Mouse (Mus musculus) limb, embryonic 12.5 days (tissue): ENCODE results near the gene Mapk8. TPM values are rescaled to one million over a fixed set of nuclear protein-coding genes. Genes with fewer than 3 reads are reported as not detected.

Source experiments
- ATAC-seq: fragments of 200-750 bp; cut with Nextera tagmentation; 2 replicates; pipeline ENCODE4 v1.8.0; 2017; ENCODE audit warnings: low read depth, moderate TSS enrichment; ENCODE audit not compliant: insufficient number of reproducible peaks, insufficient read depth, low FRiP score, low TSS enrichment
- H3K27ac ChIP-seq: fragments of 300-500 bp; sonication (generic); 2 replicates; pipeline ENCODE4 v1.5.1; 2016; ENCODE audit warnings: mild to moderate bottlenecking, moderate library complexity
- H3K27me3 ChIP-seq: fragments of 300-500 bp; sonication (generic); 2 replicates; pipeline ENCODE4 v1.6.1; 2016; ENCODE audit warnings: mild to moderate bottlenecking, moderate library complexity
- H3K36me3 ChIP-seq: fragments of 300-500 bp; sonication (generic); 2 replicates; pipeline ENCODE4 v1.6.1; 2016; ENCODE audit warnings: mild to moderate bottlenecking, moderate library complexity
- H3K4me1 ChIP-seq: fragments of 300-500 bp; sonication (generic); replicated peaks from 2 replicates; pipeline ENCODE4 v1.6.1; 2016
- H3K4me2 ChIP-seq: fragments of 300-500 bp; sonication (generic); 2 replicates; pipeline ENCODE4 v1.6.1; 2016; ENCODE audit warnings: mild to moderate bottlenecking, moderate library complexity
- H3K4me3 ChIP-seq: fragments of 300-500 bp; sonication (generic); replicated peaks from 2 replicates; pipeline ENCODE4 v1.5.1; 2016; ENCODE audit warnings: mild to moderate bottlenecking
- H3K9ac ChIP-seq: fragments of 300-500 bp; sonication (generic); replicated peaks from 2 replicates; pipeline ENCODE4 v1.6.1; 2016; ENCODE audit warnings: mild to moderate bottlenecking, moderate library complexity
- H3K9me3 ChIP-seq: fragments of 300-500 bp; sonication (generic); 2 replicates; pipeline ENCODE4 v1.6.1; 2016; ENCODE audit warnings: mild to moderate bottlenecking, moderate library complexity
- WGBS: fragments of 180-500 bp; shearing (Covaris S2); methylation state at CpG from one replicate; pipeline ENCODE4 v1.1.7; 2016; 5-methylcytosine and 5-hydroxymethylcytosine counted together
- polyA plus RNA-seq: library from polyadenylated mRNA; unstranded; fragments of >200 nt; fragmentation: Nextera tagmentation; extraction: Ambion mirVana; gene quantifications from 2 replicates; pipeline ENCODE4 v1.2.1, GENCODE M21; 2016

The Mapk8 gene
- polyA plus RNA-seq, result 20.6 and 23.4 TPM in 2 replicates

GRCm38 (mm10) chr14:33447027-33447569, at the start of gene Mapk8:
TSS of gene Mapk8 (minus strand) at chr14:33447158.
- Histone ChIP-seq H3K4me1 (peaks cover 8% of the 10 kb centered on the region), H3K36me3 (no peaks in the 10 kb centered on the region), H3K27me3 (peaks cover 4% of the 10 kb centered on the region), H3K4me3 (peak within 1 kb of the TSS; percentile 81), H3K9me3 (no peaks in the 10 kb centered on the region), H3K4me2 (peak within 1 kb of the TSS; percentile 69), H3K9ac (peak within 1 kb of the TSS; percentile 92), H3K27ac (peak within 1 kb of the TSS; percentile 97)
- peak; percentile 97 for ATAC-seq
- WGBS, result under 1% methylated on average over 52 of the region's 70 CpGs

- no peak overlapping the region for H3K4me2 ChIP-seq
- 65% methylated on average over 4 of the region's 4 CpGs for WGBS
- no peak overlapping the region for H3K4me3 ChIP-seq
- no peak overlapping the region for H3K9ac ChIP-seq
- no peak for ATAC-seq
- 0 out of 2 replicates have a peak, but pooled peaks cover 11% of the 10 kb centered on the region for H3K4me1 ChIP-seq
- H3K9me3 ChIP-seq, result no peaks in the 10 kb centered on the region
- H3K27me3 ChIP-seq, result no peaks in the 10 kb centered on the region
- H3K36me3 ChIP-seq, result no peaks in the 10 kb centered on the region
- H3K27ac ChIP-seq, result no peak overlapping the region
Measured at GRCm38 (mm10) chr14:33495226-33495625, 48.3 kb upstream of the Mapk8 start.

GRCm38 (mm10) chr14:33487805-33488550, 41.0 kb upstream of the Mapk8 start:
- Histone ChIP-seq H3K4me2 (no peak overlapping the region), H3K27ac (no peak overlapping the region), H3K4me1 (no peaks in the 10 kb centered on the region), H3K9me3 (no peaks in the 10 kb centered on the region), H3K9ac (no peak overlapping the region), H3K27me3 (no peaks in the 10 kb centered on the region), H3K4me3 (no peak overlapping the region), H3K36me3 (no peaks in the 10 kb centered on the region)
- no peak for ATAC-seq
- WGBS, result 76% methylated on average over 15 of the region's 15 CpGs

- Histone ChIP-seq H3K4me1 (0 out of 2 replicates have a peak, but pooled peaks cover 6% of the 10 kb centered on the region), H3K9ac (no peak overlapping the region), H3K4me2 (no peak overlapping the region), H3K27me3 (no peaks in the 10 kb centered on the region), H3K4me3 (no peak overlapping the region), H3K9me3 (no peaks in the 10 kb centered on the region), H3K27ac (no peak overlapping the region), H3K36me3 (no peaks in the 10 kb centered on the region)
- 13% methylated on average over 3 of the region's 3 CpGs for WGBS
- no peak for ATAC-seq
Measured at GRCm38 (mm10) chr14:33481991-33482390, 35.0 kb upstream of the Mapk8 start.

- Histone ChIP-seq H3K4me2 (no peak overlapping the region), H3K4me3 (no peak overlapping the region), H3K36me3 (no peaks in the 10 kb centered on the region), H3K4me1 (no peaks in the 10 kb centered on the region), H3K27ac (no peak overlapping the region), H3K9ac (no peak overlapping the region), H3K9me3 (no peaks in the 10 kb centered on the region), H3K27me3 (no peaks in the 10 kb centered on the region)
- WGBS, result 8% methylated on average over 3 of the region's 3 CpGs
- no peak for ATAC-seq
Measured at GRCm38 (mm10) chr14:33476094-33476760, 29.3 kb upstream of the Mapk8 start.

DNA sequence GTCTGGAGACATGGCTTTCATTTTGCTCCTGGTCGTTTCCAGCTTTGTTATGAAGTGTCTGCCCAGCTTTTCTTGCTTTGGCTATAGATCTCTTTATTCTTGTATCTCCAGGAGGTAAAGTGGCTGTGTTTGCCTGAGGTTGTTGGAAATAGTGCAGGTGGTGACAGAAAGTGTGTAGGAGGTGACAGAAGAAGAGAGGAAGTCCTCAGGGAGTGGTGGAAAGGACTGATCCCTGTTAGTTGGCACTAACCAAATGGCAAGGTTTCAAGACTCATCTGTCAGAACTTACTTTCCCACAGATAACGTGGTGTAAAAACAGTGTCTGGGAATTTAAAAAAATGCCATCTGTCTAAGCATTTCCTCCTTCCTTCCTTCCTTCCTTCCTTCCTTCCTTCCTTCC, 27.5 kb upstream of the Mapk8 start:
- Histone ChIP-seq H3K9me3 (no peaks in the 10 kb centered on the region), H3K9ac (no peak overlapping the region), H3K27ac (no peak overlapping the region), H3K4me3 (no peak overlapping the region), H3K4me2 (no peak overlapping the region), H3K36me3 (no peaks in the 10 kb centered on the region), H3K4me1 (0 out of 2 replicates have a peak, but pooled peaks cover 8% of the 10 kb centered on the region), H3K27me3 (no peaks in the 10 kb centered on the region)
- ATAC-seq, result no peak
- WGBS, result 65% methylated on average over 2 of the region's 2 CpGs

DNA sequence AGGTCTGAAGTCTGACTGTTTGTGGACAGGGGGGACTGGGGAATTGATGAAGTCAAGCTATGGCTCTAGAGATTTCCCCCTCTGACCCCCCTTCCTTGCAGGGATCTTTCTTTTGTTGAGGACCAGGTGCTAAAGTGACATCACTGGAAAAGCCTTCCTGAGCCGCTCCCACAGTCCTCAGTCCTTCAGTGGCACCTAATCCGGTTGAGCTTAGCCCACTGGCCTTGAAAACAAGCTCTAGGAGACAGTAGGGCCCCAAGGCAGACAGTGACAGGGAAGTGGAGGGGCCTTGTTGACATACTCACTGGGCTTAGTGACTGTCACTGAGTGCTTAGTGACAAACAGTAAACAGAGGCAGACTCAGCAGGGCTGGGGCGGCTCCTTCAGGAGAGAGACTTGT, 24.4 kb upstream of the Mapk8 start, which contains the start of gene Frmpd2:
TSS of gene Frmpd2 (plus strand) at position 366 of the 400 bp plus-strand sequence.
- H3K4me1 ChIP-seq, result peaks cover 29% of the 10 kb centered on the region
- ATAC-seq, result no peak
- no peak within 1 kb of the TSS for H3K27ac ChIP-seq
- no peak within 1 kb of the TSS for H3K4me3 ChIP-seq
- H3K4me2 ChIP-seq, result no peak within 1 kb of the TSS
- H3K27me3 ChIP-seq, result no peaks in the 10 kb centered on the region
- H3K9ac ChIP-seq, result no peak within 1 kb of the TSS
- no peaks in the 10 kb centered on the region for H3K9me3 ChIP-seq
- H3K36me3 ChIP-seq, result no peaks in the 10 kb centered on the region
- WGBS, result 42% methylated on average over 3 of the region's 3 CpGs

DNA sequence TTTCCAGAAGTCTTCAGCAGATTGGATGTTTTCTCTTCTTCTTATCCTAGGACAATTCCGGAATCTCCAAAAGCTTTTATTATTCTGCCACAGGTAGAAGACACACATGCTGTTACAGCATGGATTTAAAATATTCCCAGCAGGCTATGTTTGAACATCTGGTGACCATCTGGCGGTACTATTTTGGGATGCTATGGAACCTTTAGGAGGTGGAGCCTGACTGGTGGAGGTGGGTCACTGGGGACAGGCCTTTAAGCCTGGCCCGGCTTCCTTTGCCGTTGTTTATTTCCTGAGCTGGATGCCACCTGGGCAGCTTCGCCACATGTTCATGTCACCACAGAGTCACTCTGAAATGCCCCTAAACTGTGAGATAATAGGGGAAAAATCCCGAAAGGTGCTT, 20.8 kb upstream of the Mapk8 start:
- H3K9me3 ChIP-seq, result no peaks in the 10 kb centered on the region
- peak; percentile 47; the same call in 1 of the 2 replicates for ATAC-seq
- no peaks in the 10 kb centered on the region for H3K27me3 ChIP-seq
- H3K27ac ChIP-seq, result peak overlapping the region; percentile 62; the same call in 1 of the 2 replicates
- WGBS, result 19% methylated on average over 6 of the region's 6 CpGs
- H3K9ac ChIP-seq, result no peak overlapping the region
- H3K36me3 ChIP-seq, result no peaks in the 10 kb centered on the region
- no peak overlapping the region for H3K4me3 ChIP-seq
- H3K4me1 ChIP-seq, result peaks cover 29% of the 10 kb centered on the region
- 0 out of 2 replicates have a peak overlapping the region, but pooled peaks have one; percentile 13 for H3K4me2 ChIP-seq

DNA sequence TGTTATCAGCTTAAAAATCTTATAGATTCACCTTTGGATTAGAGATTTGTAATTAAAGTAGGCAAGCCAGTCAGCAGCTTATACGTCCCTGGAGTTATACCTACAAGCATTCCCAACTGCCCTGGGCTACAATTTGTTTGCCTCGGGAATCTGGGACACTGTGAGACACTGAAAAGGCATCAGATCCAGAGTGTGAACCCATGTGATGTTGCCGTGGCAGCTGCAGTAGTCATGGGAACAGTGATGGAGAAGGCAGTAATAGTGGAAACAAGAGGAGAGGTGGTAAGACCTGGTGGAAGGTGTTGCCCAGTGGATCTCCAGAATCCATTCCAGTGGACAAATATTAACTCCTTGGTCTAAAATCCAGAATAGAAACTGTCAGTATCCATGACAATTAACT, 16.7 kb upstream of the Mapk8 start:
- Histone ChIP-seq H3K4me2 (no peak overlapping the region), H3K9ac (no peak overlapping the region), H3K27ac (no peak overlapping the region), H3K4me3 (no peak overlapping the region), H3K4me1 (peaks cover 16% of the 10 kb centered on the region), H3K27me3 (no peaks in the 10 kb centered on the region), H3K9me3 (no peaks in the 10 kb centered on the region), H3K36me3 (no peaks in the 10 kb centered on the region)
- ATAC-seq, result no peak
- WGBS, result 69% methylated on average over 3 of the region's 3 CpGs

GRCm38 (mm10) chr14:33450331-33450730, 3.4 kb upstream of the Mapk8 start:
- no peaks in the 10 kb centered on the region for H3K36me3 ChIP-seq
- H3K9ac ChIP-seq, result no peak overlapping the region
- H3K9me3 ChIP-seq, result no peaks in the 10 kb centered on the region
- no peak for ATAC-seq
- peaks cover 6% of the 10 kb centered on the region for H3K4me1 ChIP-seq
- H3K27ac ChIP-seq, result no peak overlapping the region
- H3K27me3 ChIP-seq, result peaks cover 4% of the 10 kb centered on the region
- H3K4me3 ChIP-seq, result no peak overlapping the region
- H3K4me2 ChIP-seq, result no peak overlapping the region

DNA sequence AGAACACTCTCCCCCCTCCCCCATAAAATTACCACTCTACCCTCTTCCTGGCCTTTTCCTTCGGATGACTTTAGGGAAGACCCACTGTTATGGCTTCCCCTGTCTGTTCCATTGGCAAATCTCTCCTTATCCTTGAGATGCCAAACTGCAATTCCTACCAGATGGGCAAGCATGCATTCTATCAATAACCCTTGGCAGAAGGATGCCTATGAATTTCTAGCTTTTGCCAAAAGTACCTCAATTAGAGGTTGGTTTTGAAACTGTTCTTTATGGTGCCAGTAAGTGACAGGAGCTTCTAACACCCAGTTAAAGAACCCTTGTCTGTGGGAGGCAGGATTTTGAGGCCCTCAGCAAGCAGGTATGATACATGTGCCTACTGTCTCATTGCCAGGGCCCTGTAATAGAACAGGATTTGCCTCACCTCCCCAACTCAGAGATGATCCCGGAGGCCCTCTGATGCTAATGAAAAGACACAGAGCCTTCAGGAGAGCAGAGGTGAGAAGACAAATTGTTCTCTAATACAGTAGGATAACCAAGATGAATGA, 2.4 kb upstream of the Mapk8 start:
- 84% methylated on average over 2 of the region's 2 CpGs for WGBS
- H3K4me2 ChIP-seq, result no peak overlapping the region
- H3K27ac ChIP-seq, result no peak overlapping the region
- H3K4me1 ChIP-seq, result peaks cover 8% of the 10 kb centered on the region
- no peaks in the 10 kb centered on the region for H3K36me3 ChIP-seq
- no peak overlapping the region for H3K9ac ChIP-seq
- no peaks in the 10 kb centered on the region for H3K9me3 ChIP-seq
- peaks cover 4% of the 10 kb centered on the region for H3K27me3 ChIP-seq
- no peak for ATAC-seq
- H3K4me3 ChIP-seq, result no peak overlapping the region
